Mouse (Mus musculus) C2C12 (cell line): ENCODE results near the gene Zfp866. TPM values are rescaled to one million over a fixed set of nuclear protein-coding genes. Genes with fewer than 3 reads are reported as not detected.

Experiments used
- H3K27me3 ChIP-seq: one replicate; pipeline ENCODE4 v1.6.1; 2011; ENCODE audit not compliant: control insufficient read depth, insufficient read depth, insufficient read length
- H3K36me3 ChIP-seq: one replicate; pipeline ENCODE4 v1.6.1; 2011; ENCODE audit not compliant: control insufficient read depth, insufficient read depth
- H3K4me3 ChIP-seq: one replicate; pipeline ENCODE4 v1.5.1; 2011; ENCODE audit warnings: mild to moderate bottlenecking, control low read depth; ENCODE audit not compliant: poor library complexity, insufficient read depth, severe bottlenecking
- H3K79me2 ChIP-seq: one replicate; pipeline ENCODE4 v1.6.1; 2011; ENCODE audit not compliant: control insufficient read depth, insufficient read depth
- H3K79me3 ChIP-seq: one replicate; pipeline ENCODE4 v1.6.1; 2011; ENCODE audit warnings: low read depth, control low read depth
- H3ac ChIP-seq: one replicate; pipeline ENCODE3; 2011; ENCODE audit warnings: low read depth; ENCODE audit not compliant: control insufficient read depth, insufficient read length
- CEBPB ChIP-seq: IDR thresholded peaks from one replicate; pipeline ENCODE4 v1.6.1; 2011; ENCODE audit warnings: low read depth, mild to moderate bottlenecking, control low read depth, moderate library complexity
- CTCF ChIP-seq: IDR thresholded peaks from one replicate; pipeline ENCODE4 v1.5.1; 2011; ENCODE audit not compliant: control insufficient read depth, insufficient read depth, insufficient read length
- FOSL1 ChIP-seq: IDR thresholded peaks from one replicate; pipeline ENCODE4 v1.8.0; 2011; ENCODE audit warnings: mild to moderate bottlenecking, low read length; ENCODE audit not compliant: poor library complexity, insufficient read depth, severe bottlenecking
- MAX ChIP-seq: IDR thresholded peaks from one replicate; pipeline ENCODE4 v1.6.1; 2011; ENCODE audit warnings: mild to moderate bottlenecking, control low read depth
- MYOD1 ChIP-seq: IDR thresholded peaks from one replicate; pipeline ENCODE4 v1.6.1; 2011; ENCODE audit warnings: low read depth; ENCODE audit not compliant: control insufficient read depth, insufficient read length
- MYOG ChIP-seq: IDR thresholded peaks from one replicate; pipeline ENCODE4 v1.6.1; 2011; ENCODE audit not compliant: control insufficient read depth, insufficient read length; ENCODE audit errors: extremely low read depth
- USF1 ChIP-seq: IDR thresholded peaks from one replicate; pipeline ENCODE4 v1.6.1; 2011; ENCODE audit warnings: low read depth, mild to moderate bottlenecking, control low read depth, moderate library complexity
- polyA plus RNA-seq: library from polyadenylated mRNA; unstranded; fragments of >200 nt; fragmentation: generic; extraction: Trizol; gene quantifications from one replicate; pipeline ENCODE4 v1.2.1, GENCODE M21; 2012; ENCODE audit warnings: missing spikeins

Zfp866 gene
- polyA plus RNA-seq, 1 experiment = 3.9 TPM

DNA sequence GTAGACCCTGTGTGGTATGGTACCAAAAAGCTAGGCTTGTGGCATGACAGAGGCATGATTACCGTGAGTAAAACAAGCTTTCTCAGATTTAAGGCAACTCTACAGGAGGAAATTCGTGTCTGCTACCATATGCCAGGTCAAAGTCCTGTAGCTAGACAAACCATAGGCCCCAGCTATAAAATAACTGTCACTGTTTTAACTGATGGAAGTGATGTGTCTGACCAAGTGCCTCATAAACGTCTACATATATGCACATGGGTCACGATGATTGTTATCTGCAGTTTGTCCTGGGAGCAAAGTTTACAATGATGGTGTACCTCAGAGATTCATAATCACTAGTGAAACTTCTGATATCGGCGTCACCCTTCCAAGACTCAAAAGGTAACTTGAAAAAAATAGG lies 50.2 kb downstream of the Zfp866 start:
- no peak for TF ChIP-seq MAX
- no peak for TF ChIP-seq FOSL1

DNA sequence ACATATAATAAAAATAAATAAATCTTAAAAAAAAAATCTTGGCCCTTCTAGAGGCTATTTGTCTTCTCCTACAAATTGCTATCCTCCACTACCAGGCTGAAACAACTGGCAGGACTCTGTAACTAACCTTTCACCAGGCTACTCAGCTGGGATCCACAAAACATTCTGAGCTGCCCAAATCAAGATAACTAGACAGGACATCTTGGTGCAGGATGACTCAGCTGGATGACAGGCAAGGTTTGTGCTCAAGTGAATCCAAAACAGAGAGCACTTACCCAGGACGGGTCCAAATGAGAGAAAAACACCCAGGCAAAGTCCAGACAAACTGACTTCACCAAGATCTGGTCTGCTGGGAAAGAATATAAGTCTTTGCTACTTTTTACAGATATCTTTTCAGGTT lies 55.5 kb downstream of the Zfp866 start:
- Histone ChIP-seq H3K4me3 (no peak overlapping the region), H3K36me3 (no peaks in the 10 kb centered on the region), H3ac (no peak overlapping the region), H3K79me2 (no peaks in the 10 kb centered on the region), H3K79me3 (no peaks in the 10 kb centered on the region), H3K27me3 (no peaks in the 10 kb centered on the region)
- TF ChIP-seq MAX = no peak
- no peak for TF ChIP-seq USF1
- no peak for TF ChIP-seq FOSL1
- TF ChIP-seq CTCF = no peak
- TF ChIP-seq MYOD1 = no peak
- TF ChIP-seq MYOG = no peak
- TF ChIP-seq CEBPB = no peak

More for the DNA sequence above, 50.2 kb downstream of the Zfp866 start:
- H3K27me3 ChIP-seq = no peaks in the 10 kb centered on the region
- H3K79me3 ChIP-seq = no peaks in the 10 kb centered on the region
- no peak overlapping the region for H3ac ChIP-seq
- H3K4me3 ChIP-seq = no peak overlapping the region
- H3K79me2 ChIP-seq = no peaks in the 10 kb centered on the region
- no peaks in the 10 kb centered on the region for H3K36me3 ChIP-seq

DNA sequence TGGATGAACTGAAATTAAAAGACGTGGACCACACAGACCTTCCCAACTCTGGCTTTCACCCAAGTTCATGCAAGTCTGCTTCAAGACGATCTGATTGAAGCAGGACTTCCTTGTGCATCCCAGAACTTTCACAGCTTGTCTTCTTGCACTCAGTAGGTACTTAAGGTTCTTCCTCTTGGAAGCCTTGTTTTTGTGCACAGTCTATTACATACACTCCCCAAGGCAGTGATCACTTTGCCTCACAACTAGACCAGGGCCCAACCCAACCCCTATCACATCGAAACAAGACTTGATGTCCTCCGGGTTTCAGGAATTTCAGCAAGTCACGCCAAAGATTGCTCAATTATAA lies 73.8 kb downstream of the Zfp866 start:
- peaks cover 8% of the 10 kb centered on the region for H3K36me3 ChIP-seq
- TF ChIP-seq USF1 = no peak

DNA sequence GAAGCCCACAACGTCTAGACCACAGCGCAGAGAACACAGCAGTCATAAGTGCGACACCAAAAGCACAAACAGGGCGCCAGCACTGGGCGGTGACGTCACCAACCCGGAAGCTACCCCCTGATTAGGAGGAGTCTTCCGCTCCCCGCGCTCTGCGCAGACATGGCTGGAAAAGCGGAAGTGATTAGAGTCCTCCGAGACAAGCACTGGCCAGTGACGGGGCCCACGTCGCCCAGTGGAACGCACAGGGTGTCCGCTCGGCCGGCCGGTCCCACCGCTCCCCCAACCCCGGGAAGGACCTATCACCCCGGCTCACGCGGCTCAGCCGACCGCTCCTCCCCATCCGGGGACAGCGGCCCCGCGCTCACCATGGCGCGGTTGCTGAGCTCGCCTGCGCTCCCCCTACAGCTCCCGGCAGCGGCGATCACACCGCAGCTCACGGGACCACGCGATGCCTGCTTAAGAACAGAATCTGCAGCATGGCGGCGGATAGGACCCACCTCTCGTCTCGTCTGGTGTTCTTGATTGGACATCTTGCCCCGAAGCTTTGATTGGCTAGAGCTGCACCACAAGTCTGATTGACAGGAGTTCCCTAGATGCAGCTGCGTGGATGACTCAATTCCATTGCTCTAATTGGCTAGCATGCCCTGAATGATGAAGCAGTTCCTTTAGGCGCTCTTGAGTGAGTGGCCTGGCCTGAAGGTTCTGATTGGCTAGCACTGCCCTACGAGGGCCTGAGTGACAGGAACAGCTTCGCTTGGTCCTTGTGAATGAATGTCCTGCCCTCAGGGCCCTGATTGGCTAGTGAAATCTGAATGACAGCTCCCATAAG lies 74.4 kb downstream of the Zfp866 start:
- Histone ChIP-seq H3K4me3 (peak overlapping the region; percentile 78), H3K79me3 (peaks cover 38% of the 10 kb centered on the region), H3K27me3 (no peaks in the 10 kb centered on the region), H3K36me3 (peaks cover 8% of the 10 kb centered on the region), H3K79me2 (peaks cover 45% of the 10 kb centered on the region), H3ac (peak overlapping the region; percentile 99)
- TF ChIP-seq CTCF (no peak), USF1 (peak; percentile 48), CEBPB (no peak), MYOD1 (peak; percentile 90), MAX (peak; percentile 83)

More for the DNA sequence above, 73.8 kb downstream of the Zfp866 start:
- Histone ChIP-seq H3K79me3 (peaks cover 33% of the 10 kb centered on the region), H3K27me3 (no peaks in the 10 kb centered on the region), H3K4me3 (no peak overlapping the region), H3K79me2 (peaks cover 39% of the 10 kb centered on the region), H3ac (no peak overlapping the region)

DNA sequence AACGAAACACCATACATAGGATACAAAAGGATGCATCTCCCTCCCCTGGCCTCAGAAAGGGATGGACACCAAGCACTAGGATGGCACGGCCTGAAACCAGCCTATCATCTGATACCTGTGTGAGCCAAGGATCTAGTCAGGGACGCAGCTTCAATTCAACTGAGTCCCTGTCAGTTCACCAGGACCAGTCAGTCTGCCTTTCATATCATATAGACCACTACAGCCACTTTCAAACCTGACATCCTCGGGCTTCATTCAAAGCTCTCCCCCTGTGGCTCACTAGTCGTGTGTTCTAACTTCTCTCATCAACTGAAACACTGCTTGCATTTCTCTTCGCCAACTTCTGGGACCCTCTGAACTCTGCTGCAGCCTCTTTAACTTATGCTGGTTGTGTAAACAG lies 75.6 kb downstream of the Zfp866 start:
- Histone ChIP-seq H3K27me3 (no peaks in the 10 kb centered on the region), H3K79me2 (peaks cover 53% of the 10 kb centered on the region), H3ac (no peak overlapping the region), H3K79me3 (peaks cover 42% of the 10 kb centered on the region), H3K36me3 (peaks cover 8% of the 10 kb centered on the region), H3K4me3 (no peak overlapping the region)
- no peak for TF ChIP-seq CTCF
- TF ChIP-seq FOSL1 = no peak
- no peak for TF ChIP-seq CEBPB
- TF ChIP-seq MYOG = no peak
- no peak for TF ChIP-seq MAX
- TF ChIP-seq USF1 = no peak
- no peak for TF ChIP-seq MYOD1

DNA sequence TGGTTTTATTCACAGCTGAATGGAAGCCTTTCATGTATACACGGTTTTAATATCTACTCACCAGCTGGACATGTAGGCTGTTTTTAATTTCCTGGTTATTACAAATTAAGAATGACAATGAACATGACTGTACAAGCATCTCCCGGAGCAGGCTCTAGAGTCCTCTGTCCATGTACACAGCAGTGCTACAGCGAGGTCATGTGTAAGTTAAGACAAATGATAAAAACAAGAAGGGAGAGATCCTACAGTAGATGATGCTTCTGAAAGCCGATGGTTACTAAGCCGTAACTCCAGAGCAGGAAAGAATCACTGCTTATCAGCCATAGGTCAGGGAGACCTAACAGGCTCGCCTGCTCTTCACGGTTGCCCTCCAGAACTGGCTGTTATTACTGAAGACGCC lies 77.5 kb downstream of the Zfp866 start:
- no peak overlapping the region for H3K4me3 ChIP-seq
- peaks cover 26% of the 10 kb centered on the region for H3K36me3 ChIP-seq
- peaks cover 53% of the 10 kb centered on the region for H3K79me2 ChIP-seq
- peaks cover 44% of the 10 kb centered on the region for H3K79me3 ChIP-seq
- H3K27me3 ChIP-seq = no peaks in the 10 kb centered on the region
- TF ChIP-seq CTCF = no peak
- no peak for TF ChIP-seq USF1
- no peak overlapping the region for H3ac ChIP-seq

Other genes starting within 250 kb of the Zfp866 start
- 3.5 TPM for gene Zfp868, start 165.6 kb downstream of the Zfp866 start, polyA plus RNA-seq
- 0.14 TPM for gene Zfp964, start 136.7 kb downstream of the Zfp866 start, polyA plus RNA-seq
- 5.2 TPM for gene Zfp869, start 80.5 kb downstream of the Zfp866 start, polyA plus RNA-seq
- gene Zfp963, start 41.2 kb downstream of the Zfp866 start, polyA plus RNA-seq = 0.42 TPM
- gene Gm20422, start 16.3 kb downstream of the Zfp866 start, polyA plus RNA-seq = 0.28 TPM
- 36.2 TPM for gene Atp13a1, start within 50 bp of the Zfp866 start, polyA plus RNA-seq
- gene Gmip, start 17.5 kb upstream of the Zfp866 start, polyA plus RNA-seq = 6.8 TPM
- gene Lpar2, start 31.3 kb upstream of the Zfp866 start, polyA plus RNA-seq = 1.5 TPM
- gene Pbx4, start 41.3 kb upstream of the Zfp866 start, polyA plus RNA-seq = 1.6 TPM
- 0.02 TPM for gene Cilp2, start 96.5 kb upstream of the Zfp866 start, polyA plus RNA-seq
- gene Tssk6, start 111.0 kb upstream of the Zfp866 start, polyA plus RNA-seq = 0.57 TPM
- 135 TPM for gene Ndufa13, start 111.4 kb upstream of the Zfp866 start, polyA plus RNA-seq
- 2.6 TPM for gene Yjefn3, start 111.5 kb upstream of the Zfp866 start, polyA plus RNA-seq
- gene Gatad2a, start 205.2 kb upstream of the Zfp866 start, polyA plus RNA-seq = 59.3 TPM